Mouse (Mus musculus): ENCODE results near the gene Olfr1389.
"Not testable (repeated sequence)": the region's sequence is repeated elsewhere in the genome, so short reads cannot be mapped to it uniquely, and the experiment has no call there.

Olfr1389 gene

GRCm38 (mm10) chr11:49422767-49423166 lies at the start of gene Olfr1389:
Gene Olfr1389 (plus strand): TSS chr11:49423067.
- DNase-seq = no peak

GRCm38 (mm10) chr11:49383133-49383532 lies 39.7 kb upstream of the Olfr1389 start:
- DNase-seq = no peak

GRCm38 (mm10) chr11:49386118-49386517 lies 36.7 kb upstream of the Olfr1389 start:
- DNase-seq = not testable (repeated sequence)

GRCm38 (mm10) chr11:49392707-49393106 lies 30.2 kb upstream of the Olfr1389 start:
- not testable (repeated sequence) for DNase-seq

GRCm38 (mm10) chr11:49406784-49407183 lies 16.1 kb upstream of the Olfr1389 start:
- no peak for DNase-seq

- no peak for DNase-seq
These were observed 12.3 kb upstream of the Olfr1389 start for GRCm38 (mm10) chr11:49410540-49410939.

- no peak for DNase-seq
These were observed 2.5 kb downstream of the Olfr1389 start for GRCm38 (mm10) chr11:49425257-49425927.

- peak; percentile 17 for DNase-seq
These were observed 6.8 kb downstream of the Olfr1389 start for GRCm38 (mm10) chr11:49429641-49430040.

GRCm38 (mm10) chr11:49436411-49436810 lies 13.5 kb downstream of the Olfr1389 start, which contains the start of gene Olfr1388:
Gene Olfr1388 (plus strand): TSS chr11:49436624.
- no peak for DNase-seq

GRCm38 (mm10) chr11:49455043-49455442 lies 32.2 kb downstream of the Olfr1389 start, which contains the start of gene Olfr1387:
Gene Olfr1387 (plus strand): TSS chr11:49455343.
- DNase-seq = no peak

- not testable (repeated sequence) for DNase-seq
These were observed 41.9 kb downstream of the Olfr1389 start, which contains the start of gene Olfr1386 for GRCm38 (mm10) chr11:49464746-49465145. Gene Olfr1386 (plus strand): TSS chr11:49465046.
